Mouse (Mus musculus) MEL (cell line): ENCODE measurements around the gene Tec. TPM values are rescaled to one million over a fixed set of nuclear protein-coding genes. Genes with fewer than 3 reads are reported as not detected.

Source experiments
- DNase-seq: peaks from one replicate; pipeline ENCODE4 v3.0.0; 2011; ENCODE audit warnings: low read depth, low spot score
- H3K27ac ChIP-seq: 2 replicates; pipeline ENCODE4 v1.5.1; 2012; ENCODE audit warnings: low read depth, mild to moderate bottlenecking, control low read depth, low read length, moderate library complexity; ENCODE audit not compliant: control insufficient read depth
- H3K27me3 ChIP-seq, 2 experiments: fragments of 150-350 bp in 1 of 2; sonication (generic) in 1 of 2; 2 replicates each; pipeline ENCODE4 v1.6.1; 2012; ENCODE audit warnings: low read length in 2 of 2, mild to moderate bottlenecking in 2 of 2, improper control_type of control experiment in 1 of 2, moderate library complexity in 1 of 2; ENCODE audit not compliant: insufficient read depth in 2 of 2, control insufficient read depth in 1 of 2
- H3K36me3 ChIP-seq, 2 experiments: 2 replicates each; pipeline ENCODE4 v1.6.1; 2012 to 2014; ENCODE audit warnings: low read length in 2 of 2, improper control_type of control experiment in 1 of 2, inconsistent platforms in 1 of 2, mild to moderate bottlenecking in 1 of 2; ENCODE audit not compliant: insufficient read depth in 2 of 2, control insufficient read depth in 1 of 2
- H3K4me1 ChIP-seq, 2 experiments: fragments of 150-350 bp in 1 of 2; sonication (generic) in 1 of 2; 2 replicates each; pipeline ENCODE4 v1.6.1; 2012; ENCODE audit warnings: low read length in 2 of 2, improper control_type of control experiment in 1 of 2, mild to moderate bottlenecking in 1 of 2; ENCODE audit not compliant: insufficient read depth in 2 of 2, control insufficient read depth in 1 of 2
- H3K4me3 ChIP-seq, 2 experiments: fragments of 150-350 bp in 1 of 2; sonication (generic) in 1 of 2; 2 replicates each; pipeline ENCODE4 v1.5.1; 2012; ENCODE audit warnings: low read depth in 2 of 2, low read length in 2 of 2, mild to moderate bottlenecking in 2 of 2, moderate library complexity in 2 of 2, control low read depth in 1 of 2, improper control_type of control experiment in 1 of 2; ENCODE audit not compliant: control insufficient read depth in 1 of 2, insufficient read depth in 1 of 2
- H3K79me2 ChIP-seq: 2 replicates; pipeline ENCODE4 v1.6.1; 2012; ENCODE audit warnings: mild to moderate bottlenecking, low read length, moderate library complexity; ENCODE audit not compliant: control insufficient read depth, poor library complexity, insufficient read depth
- H3K9ac ChIP-seq: 2 replicates; pipeline ENCODE4 v1.6.1; 2012; ENCODE audit warnings: low read depth, mild to moderate bottlenecking, control low read depth, low read length, moderate library complexity; ENCODE audit not compliant: control insufficient read depth, poor library complexity, severe bottlenecking
- H3K9me3 ChIP-seq: fragments of 150-350 bp; sonication (generic); replicated peaks from 2 replicates; pipeline ENCODE4 v1.6.1; 2012; ENCODE audit warnings: mild to moderate bottlenecking, low read length, improper control_type of control experiment, moderate library complexity; ENCODE audit not compliant: insufficient read depth
- CHD1 ChIP-seq: IDR thresholded peaks from 2 replicates; pipeline ENCODE4 v1.6.1; 2012; ENCODE audit warnings: low read depth, mild to moderate bottlenecking, inconsistent platforms, low read length, improper control_type of control experiment
- CHD2 ChIP-seq: IDR thresholded peaks from 2 replicates; pipeline ENCODE4 v1.6.1; 2011; ENCODE audit warnings: low read length, improper control_type of control experiment
- CTCF ChIP-seq, 3 experiments: IDR thresholded peaks in 2 of 3; conservative IDR thresholded peaks in 1 of 3; 2 replicates each; pipeline ENCODE4 v1.5.1; 2011 to 2012; ENCODE audit warnings: low read length in 3 of 3, low read depth in 2 of 3, mild to moderate bottlenecking in 2 of 3, improper control_type of control experiment in 1 of 3, inconsistent platforms in 1 of 3, mixed read lengths in 1 of 3, moderate library complexity in 1 of 3; ENCODE audit not compliant: control insufficient read depth in 1 of 3, insufficient read depth in 1 of 3, poor library complexity in 1 of 3, severe bottlenecking in 1 of 3
- E2F4 ChIP-seq: IDR thresholded peaks from 2 replicates; pipeline ENCODE4 v1.6.1; 2011; ENCODE audit warnings: low read depth, low read length, improper control_type of control experiment, borderline replicate concordance
- ELF1 ChIP-seq: IDR thresholded peaks from 2 replicates; pipeline ENCODE4 v1.6.1; 2014; ENCODE audit warnings: low read depth, mild to moderate bottlenecking, inconsistent platforms, low read length, improper control_type of control experiment, moderate library complexity
- ETS1 ChIP-seq: IDR thresholded peaks from 2 replicates; pipeline ENCODE4 v1.6.1; 2012; ENCODE audit warnings: low read depth, mild to moderate bottlenecking, inconsistent platforms, low read length, improper control_type of control experiment, moderate library complexity
- GATA1 ChIP-seq: IDR thresholded peaks from 2 replicates; pipeline ENCODE4 v1.6.1; 2011; ENCODE audit warnings: low read depth, low read length, improper control_type of control experiment
- HCFC1 ChIP-seq: IDR thresholded peaks from 2 replicates; pipeline ENCODE4 v1.6.1; 2012; ENCODE audit warnings: low read depth, mild to moderate bottlenecking, inconsistent platforms, low read length, improper control_type of control experiment, moderate library complexity
- MAFK ChIP-seq: IDR thresholded peaks from 2 replicates; pipeline ENCODE4 v1.6.1; 2011; ENCODE audit warnings: low read depth, mild to moderate bottlenecking, low read length, improper control_type of control experiment, borderline replicate concordance
- MAX ChIP-seq: IDR thresholded peaks from 2 replicates; pipeline ENCODE4 v1.6.1; 2011; ENCODE audit warnings: low read length, improper control_type of control experiment
- MAZ ChIP-seq: IDR thresholded peaks from 2 replicates; pipeline ENCODE4 v1.6.1; 2012; ENCODE audit warnings: low read depth, mild to moderate bottlenecking, inconsistent platforms, low read length, improper control_type of control experiment
- MEF2A ChIP-seq: IDR thresholded peaks from 2 replicates; pipeline ENCODE4 v1.6.1; 2014; ENCODE audit warnings: low read depth, mild to moderate bottlenecking, inconsistent platforms, low read length, improper control_type of control experiment; ENCODE audit not compliant: poor library complexity, insufficient replicate concordance, severe bottlenecking; ENCODE audit errors: extremely low read depth
- MYB ChIP-seq: IDR thresholded peaks from 2 replicates; pipeline ENCODE4 v1.6.1; 2011; ENCODE audit warnings: mild to moderate bottlenecking, low read depth, low read length, improper control_type of control experiment
- MYC ChIP-seq: IDR thresholded peaks from 2 replicates; pipeline ENCODE4 v1.6.1; 2011; ENCODE audit warnings: low read depth, mild to moderate bottlenecking, low read length, improper control_type of control experiment, moderate library complexity
- NRF1 ChIP-seq: IDR thresholded peaks from 2 replicates; pipeline ENCODE4 v1.6.1; 2014; ENCODE audit warnings: low read depth, mild to moderate bottlenecking, inconsistent platforms, low read length, improper control_type of control experiment, moderate library complexity; ENCODE audit not compliant: poor library complexity, insufficient read depth, severe bottlenecking
- POLR2AphosphoS2 ChIP-seq: IDR thresholded peaks from 2 replicates; pipeline ENCODE4 v1.6.1; 2011; ENCODE audit warnings: low read length, improper control_type of control experiment
- POLR2AphosphoS5 ChIP-seq: IDR thresholded peaks from 2 replicates; pipeline ENCODE4 v1.6.1; 2012; ENCODE audit warnings: low read depth, borderline replicate concordance, mild to moderate bottlenecking, inconsistent platforms, low read length, moderate library complexity, mixed read lengths
- RAD21 ChIP-seq: IDR thresholded peaks from 2 replicates; pipeline ENCODE4 v1.6.1; 2011; ENCODE audit warnings: mild to moderate bottlenecking, low read depth, low read length, improper control_type of control experiment
- SMC3 ChIP-seq: IDR thresholded peaks from 2 replicates; pipeline ENCODE4 v1.6.1; 2011; ENCODE audit warnings: low read depth, low read length, improper control_type of control experiment
- TAL1 ChIP-seq: IDR thresholded peaks from 2 replicates; pipeline ENCODE4 v1.6.1; 2012; ENCODE audit warnings: mild to moderate bottlenecking, inconsistent platforms, low read length, moderate library complexity, mixed read lengths
- TCF12 ChIP-seq: IDR thresholded peaks from 2 replicates; pipeline ENCODE4 v1.6.1; 2014; ENCODE audit warnings: low read depth, mild to moderate bottlenecking, inconsistent platforms, low read length, improper control_type of control experiment, moderate library complexity
- UBTF ChIP-seq: IDR thresholded peaks from 2 replicates; pipeline ENCODE4 v1.6.1; 2012; ENCODE audit warnings: low read depth, mild to moderate bottlenecking, inconsistent platforms, low read length, improper control_type of control experiment, moderate library complexity, borderline replicate concordance; ENCODE audit not compliant: insufficient read depth
- USF1 ChIP-seq: IDR thresholded peaks from 2 replicates; pipeline ENCODE4 v1.6.1; 2014; ENCODE audit warnings: low read depth, mild to moderate bottlenecking, inconsistent platforms, low read length, improper control_type of control experiment, moderate library complexity
- ZKSCAN1 ChIP-seq: IDR thresholded peaks from 2 replicates; pipeline ENCODE4 v1.6.1; 2012; ENCODE audit warnings: low read depth, mild to moderate bottlenecking, inconsistent platforms, low read length, improper control_type of control experiment, moderate library complexity
- ZMIZ1 ChIP-seq: IDR thresholded peaks from 2 replicates; pipeline ENCODE4 v1.6.1; 2012; ENCODE audit warnings: low read depth, mild to moderate bottlenecking, inconsistent platforms, low read length, improper control_type of control experiment, moderate library complexity
- polyA plus RNA-seq, 2 experiments: library from polyadenylated mRNA; stranded (reverse) in 1 of 2; unstranded in 1 of 2; fragments of >175 nt in 1 of 2; fragments of >200 nt in 1 of 2; gene quantifications; 2 replicates each; pipeline versions ENCODE4 v1.2.1 to v1.2.4; 2012; ENCODE audit warnings: low replicate concordance in 2 of 2, low read depth in 1 of 2; ENCODE audit not compliant: insufficient read length in 2 of 2, insufficient read depth in 1 of 2, missing spikeins in 1 of 2
- total RNA-seq: library from RNA; depleted of rRNA; stranded (reverse); fragments of 300-350 nt; gene quantifications from 2 replicates; pipeline ENCODE4 v1.2.3, GENCODE M21; 2012

Tec gene
- total and polyA plus RNA-seq, 3 experiments = 44.8 to 61.1 TPM; not detected in 1

DNA sequence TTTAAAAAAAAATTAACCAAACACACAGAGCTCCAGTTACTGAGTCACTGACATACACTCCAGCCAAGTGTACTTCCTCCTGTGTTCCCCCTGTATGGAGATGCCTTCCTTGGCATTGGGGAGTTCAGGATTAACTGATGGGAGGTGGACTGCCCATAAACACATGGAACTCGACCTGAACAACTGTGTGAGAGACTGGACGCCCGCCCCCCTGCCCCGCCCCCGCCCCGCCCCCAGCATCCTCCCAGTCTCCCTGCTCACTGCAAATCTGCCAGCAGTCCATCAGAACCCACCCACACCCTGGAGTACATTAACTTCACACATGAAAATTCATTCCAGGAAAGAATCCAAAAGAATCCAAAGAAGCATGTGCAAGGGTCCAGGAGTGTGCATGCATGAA lies 76.5 kb downstream of the Tec start:
- no peak for TF ChIP-seq MYC
- no peak for TF ChIP-seq SMC3
- TF ChIP-seq MAX = no peak
- no peak for TF ChIP-seq MAZ
- TF ChIP-seq POLR2AphosphoS5 = no peak
- no peak for TF ChIP-seq UBTF
- no peak for TF ChIP-seq CTCF (IDR thresholded peaks at IDR 0.05 in 2 of 3, conservative IDR thresholded peaks at IDR 0.05 in 1 of 3; ENCODE audit: control insufficient read depth in 1 of 3, insufficient read depth in 1 of 3, low read depth in 2 of 3, low read length in 3 of 3, poor library complexity in 1 of 3, severe bottlenecking in 1 of 3)
- TF ChIP-seq ZMIZ1 = no peak
- TF ChIP-seq CHD2 = no peak
- TF ChIP-seq MAFK = no peak
- TF ChIP-seq GATA1 = no peak
- no peak for TF ChIP-seq CHD1
- no peak for TF ChIP-seq MEF2A
- no peak for TF ChIP-seq TAL1
- TF ChIP-seq POLR2AphosphoS2 = no peak
- no peak for TF ChIP-seq HCFC1
- no peak for TF ChIP-seq ELF1
- no peak overlapping the region for H3K4me3 ChIP-seq
- peaks cover 0 to 7% of the 10 kb centered on the region in 2 experiments; a peak in 2 of 4 replicates for H3K36me3 ChIP-seq
- H3K27ac ChIP-seq = no peak overlapping the region
- no peaks in the 10 kb centered on the region for H3K4me1 ChIP-seq
- no peaks in the 10 kb centered on the region for H3K27me3 ChIP-seq
- no peak for DNase-seq
- H3K9ac ChIP-seq = no peak overlapping the region
- peaks cover 12% of the 10 kb centered on the region; the same call in 1 of the 2 replicates for H3K79me2 ChIP-seq
- H3K9me3 ChIP-seq = no peaks in the 10 kb centered on the region

DNA sequence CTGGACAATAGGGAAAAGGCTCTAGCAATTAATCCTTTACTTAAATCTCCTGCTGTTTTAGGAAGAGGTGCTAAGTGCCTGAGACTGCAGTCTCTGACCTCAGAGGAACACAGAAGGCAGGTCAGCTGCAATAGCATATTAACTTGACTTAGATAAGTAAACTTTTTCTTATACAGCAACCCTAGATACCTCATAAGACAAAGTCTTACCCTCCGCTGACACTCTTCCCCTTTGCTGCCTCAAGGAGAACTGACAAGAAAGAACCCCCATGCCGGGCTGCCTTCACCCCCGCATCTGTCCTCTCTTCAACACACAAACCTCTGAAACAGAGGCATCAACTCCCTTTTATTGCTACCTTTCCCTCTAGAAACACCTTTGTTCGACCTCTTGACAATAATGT lies 76.9 kb downstream of the Tec start:
- Histone ChIP-seq H3K4me1 (no peaks in the 10 kb centered on the region), H3K36me3 (peaks cover 0 to 8% of the 10 kb centered on the region in 2 experiments; a peak in 2 of 4 replicates), H3K9ac (no peak overlapping the region), H3K27me3 (no peaks in the 10 kb centered on the region), H3K9me3 (no peaks in the 10 kb centered on the region), H3K4me3 (no peak overlapping the region), H3K27ac (no peak overlapping the region), H3K79me2 (peaks cover 10% of the 10 kb centered on the region; the same call in 1 of the 2 replicates)
- DNase-seq = no peak
- TF ChIP-seq USF1 (no peak), CHD2 (no peak), ETS1 (no peak), RAD21 (no peak), CTCF (IDR thresholded peaks at IDR 0.05 in 2 of 3, conservative IDR thresholded peaks at IDR 0.05 in 1 of 3; ENCODE audit: control insufficient read depth in 1 of 3, insufficient read depth in 1 of 3, low read depth in 2 of 3, low read length in 3 of 3, poor library complexity in 1 of 3, severe bottlenecking in 1 of 3) (no peak), TCF12 (no peak), ZMIZ1 (no peak), NRF1 (no peak), E2F4 (no peak), MAX (no peak), MYB (no peak), ZKSCAN1 (no peak), POLR2AphosphoS2 (no peak)
